Comparison of ENCODE assay signal across 9 mouse cellular contexts in genomic region chr7:133123244-133123998, GRCm38 (mm10). TPM values are rescaled to one million over a fixed set of nuclear protein-coding genes. Genes with fewer than 3 reads are reported as not detected.
DNase-seq lines count a peak whose midpoint lies in the region; ATAC-seq lines count a peak whose summit lies in the region.
"Had no signal": no experiment of that assay in that cellular context is flagged by ENCODE, and none has a peak within 500 bp of the region (broad histone marks: within the 10 kb centered on the region; RNA-seq: fewer than 3 reads in every experiment).

Gene Fgfr2, minus strand, starts transcription at chr7:133123350.

- no peaks in the 10 kb centered on the region for H3K27me3 ChIP-seq in forebrain, embryonic 15.5 days
- H3K27me3 ChIP-seq in lung, embryonic 16.5 days (ENCODE audit: control insufficient read depth, insufficient read depth, low read depth, low read length) = no peaks in the 10 kb centered on the region

- peak within 1 kb of the TSS; percentile 91 for H3K27ac ChIP-seq in brown adipose tissue, adult 24 weeks (replicated peaks; ENCODE audit: low read depth, low read length)
- peak within 1 kb of the TSS; percentile 96 for H3K27ac ChIP-seq in forebrain, embryonic 15.5 days (replicated peaks)
- H3K27ac ChIP-seq in lung, embryonic 16.5 days (ENCODE audit: low read length) = peak within 1 kb of the TSS; percentile 98

- peak within 1 kb of the TSS; percentile 97 for H3K9ac ChIP-seq in forebrain, embryonic 15.5 days (replicated peaks)
- peak within 1 kb of the TSS; percentile 93 for H3K9ac ChIP-seq in lung, embryonic 16.5 days (ENCODE audit: low read length)

- peak within 1 kb of the TSS; percentile 100 for H3K4me3 ChIP-seq in brown adipose tissue, adult 24 weeks (ENCODE audit: insufficient read depth, low read depth, low read length)
- H3K4me3 ChIP-seq in forebrain, embryonic 15.5 days = peak within 1 kb of the TSS; percentile 97
- peak within 1 kb of the TSS; percentile 77 for H3K4me3 ChIP-seq in lung, embryonic 16.5 days (ENCODE audit: low read length)

- WGBS in forebrain, embryonic 15.5 days = 0% methylated on average over 33 of the region's 53 CpGs
- under 1% methylated on average over 23 of the region's 53 CpGs for WGBS in lung, embryonic 16.5 days

- H3K9me3 ChIP-seq in forebrain, embryonic 15.5 days = no peaks in the 10 kb centered on the region
- no peaks in the 10 kb centered on the region for H3K9me3 ChIP-seq in lung, embryonic 16.5 days (ENCODE audit: control insufficient read depth, low read length)

- H3K4me1 ChIP-seq in brown adipose tissue, adult 24 weeks (ENCODE audit: control insufficient read depth, insufficient read depth, insufficient read length, low read length) = no peaks in the 10 kb centered on the region; the same call in 1 of the 2 replicates
- H3K4me1 ChIP-seq in forebrain, embryonic 15.5 days = peaks cover 32% of the 10 kb centered on the region
- H3K4me1 ChIP-seq in lung, embryonic 16.5 days (replicated peaks; ENCODE audit: control insufficient read depth, insufficient read depth, low read length) = peaks cover 29% of the 10 kb centered on the region

- peak; percentile 74 for ATAC-seq in forebrain, embryonic 15.5 days (replicated peaks)
- ATAC-seq in lung, embryonic 16.5 days (ENCODE audit: low read depth) = peak; percentile 73

- H3K4me2 ChIP-seq in forebrain, embryonic 15.5 days (replicated peaks) = peak within 1 kb of the TSS; percentile 99
- H3K4me2 ChIP-seq in lung, embryonic 16.5 days (ENCODE audit: low read depth, low read length) = peak within 1 kb of the TSS; percentile 97

- H3K36me3 ChIP-seq in forebrain, embryonic 15.5 days = no peaks in the 10 kb centered on the region
- no peaks in the 10 kb centered on the region for H3K36me3 ChIP-seq in lung, embryonic 16.5 days (ENCODE audit: control insufficient read depth, insufficient read depth, low read length)

- DNase-seq in MN1 (ENCODE audit: low spot score) = peak; percentile 82
- DNase-seq in heart, postnatal 4 days = peak; percentile 72
- peak; percentile 26 for DNase-seq in layer of hippocampus, adult 9-11 months
- DNase-seq in ovary, postnatal 14 days (ENCODE audit: low spot score) = peak; percentile 52
- DNase-seq in B cell, adult 2 months = no peak

RNA-seq across cellular contexts. Expression of gene Fgfr2, which starts in this region (rescaled TPM):
- polyA plus RNA-seq in brown adipose tissue, adult 24 weeks (2012; ENCODE audit: insufficient read depth, insufficient read length, missing spikeins) = 6.1 and 12.0 TPM in 2 replicates
- 43.5 and 48.1 TPM in 2 replicates for polyA plus RNA-seq in forebrain, embryonic 15.5 days (2015; fragmentation: Nextera tagmentation; extraction: Ambion mirVana)
- total RNA-seq in heart, postnatal 4 days (2021) = 10 to 100 TPM; 10.2 to 10.6 TPM
- polyA plus RNA-seq in lung, embryonic 16.5 days (2015; fragmentation: Nextera tagmentation; extraction: Ambion mirVana) = 175 and 182 TPM in 2 replicates
- total RNA-seq: hematopoietic stem cell, adult 5-6 weeks had no signal

Comparison
In these comparisons a context has a peak if more than half of its experiments do, and no peak if none do; other contexts are left out.
1. DNase-seq: peak in MN1 (single experiment), heart, postnatal 4 days (single experiment), layer of hippocampus, adult 9-11 months (single experiment) and ovary, postnatal 14 days (single experiment); none in B cell, adult 2 months (0 of 2).
2. Peak in every context shown above with its lines, with median percentiles within 50 percentile points of each other: H3K27ac ChIP-seq and H3K4me3 ChIP-seq.